Mouse (Mus musculus) B cell, adult 2 months (primary cell): ENCODE results near the gene Gpr1.

Experiments
- DNase-seq, 2 experiments: peaks; one replicate each; pipeline ENCODE4 v3.0.0; 2022

The Gpr1 gene

DNA sequence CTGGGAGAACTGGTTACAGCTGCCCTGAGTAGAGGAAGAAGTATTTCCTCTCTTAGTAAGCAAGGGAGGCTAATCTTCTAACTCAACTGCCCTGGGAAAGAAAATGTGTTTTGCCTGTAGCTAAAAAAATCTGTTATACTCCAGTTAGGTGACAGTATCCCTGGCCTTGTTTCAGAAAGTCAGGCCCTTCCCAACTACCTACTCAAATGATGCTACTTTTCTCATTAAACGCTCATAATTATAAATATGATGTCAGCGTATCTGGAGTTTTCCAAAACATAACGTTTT is at the start of gene Gpr1:
TSS of gene Gpr1 (minus strand) at position 273 of the 288 bp plus-strand sequence.
- DNase-seq, result no peak

DNA sequence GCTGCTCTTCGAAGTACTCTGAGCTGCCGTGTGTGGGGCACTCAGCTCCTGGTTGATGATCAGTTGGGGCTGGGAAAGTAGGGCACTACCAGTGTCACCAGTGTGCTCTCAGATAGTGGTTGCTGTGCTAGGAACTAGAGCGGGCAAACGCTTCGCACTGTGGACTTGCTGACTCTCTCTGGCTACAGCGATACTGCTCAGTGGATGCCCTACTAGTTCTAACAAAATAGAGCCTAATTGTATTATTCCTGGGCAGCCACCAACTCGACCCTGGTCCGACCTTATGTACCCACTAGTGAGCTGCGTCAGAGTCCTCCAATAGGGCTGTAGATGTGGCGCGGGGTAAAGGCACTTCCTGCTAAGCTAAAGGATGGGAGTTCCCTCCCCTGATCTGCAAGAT is 49.3 kb upstream of the Gpr1 start:
- DNase-seq, result no peak

DNA sequence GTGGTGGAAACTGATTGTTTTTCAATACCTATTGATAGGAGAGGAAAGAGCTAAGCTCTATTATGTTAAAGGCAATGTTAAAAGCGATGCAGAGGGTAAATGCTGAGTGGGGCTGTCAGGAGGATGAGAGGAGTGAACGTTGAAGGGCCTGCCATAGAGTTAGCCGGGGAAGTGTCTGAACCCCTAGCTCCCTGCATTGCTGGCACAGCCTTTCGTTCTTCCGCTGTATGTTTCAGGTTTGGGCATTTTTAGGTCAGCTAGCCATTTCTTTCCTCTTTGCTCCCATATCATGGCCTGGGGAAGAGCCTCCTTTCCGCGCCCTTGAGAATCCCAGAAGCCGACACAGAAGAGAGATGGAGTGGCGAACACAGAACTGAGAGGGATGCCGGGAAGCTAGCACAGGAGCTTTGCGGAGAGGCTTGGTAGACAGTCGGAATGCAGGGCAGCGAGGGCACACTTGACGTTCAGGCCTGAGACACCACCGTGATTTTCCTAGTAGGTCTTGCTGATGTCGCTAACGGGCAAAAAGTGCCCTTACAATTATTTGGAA is 46.8 kb upstream of the Gpr1 start:
- DNase-seq, result no peak

DNA sequence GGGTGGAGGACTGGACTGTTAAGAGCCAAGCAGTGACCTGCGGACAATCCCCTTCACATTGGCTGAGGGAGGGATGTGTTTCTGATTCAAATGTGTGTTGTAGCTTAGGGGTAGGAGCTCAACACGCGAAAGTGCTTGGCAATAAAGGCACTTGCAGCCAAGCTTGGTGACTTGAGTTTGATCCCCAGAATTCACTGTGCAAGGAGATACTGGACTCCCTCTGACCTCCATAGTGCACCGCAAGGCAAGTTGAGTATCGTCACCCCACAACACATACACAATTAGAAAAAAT is 46.3 kb upstream of the Gpr1 start:
- DNase-seq, result no peak

DNA sequence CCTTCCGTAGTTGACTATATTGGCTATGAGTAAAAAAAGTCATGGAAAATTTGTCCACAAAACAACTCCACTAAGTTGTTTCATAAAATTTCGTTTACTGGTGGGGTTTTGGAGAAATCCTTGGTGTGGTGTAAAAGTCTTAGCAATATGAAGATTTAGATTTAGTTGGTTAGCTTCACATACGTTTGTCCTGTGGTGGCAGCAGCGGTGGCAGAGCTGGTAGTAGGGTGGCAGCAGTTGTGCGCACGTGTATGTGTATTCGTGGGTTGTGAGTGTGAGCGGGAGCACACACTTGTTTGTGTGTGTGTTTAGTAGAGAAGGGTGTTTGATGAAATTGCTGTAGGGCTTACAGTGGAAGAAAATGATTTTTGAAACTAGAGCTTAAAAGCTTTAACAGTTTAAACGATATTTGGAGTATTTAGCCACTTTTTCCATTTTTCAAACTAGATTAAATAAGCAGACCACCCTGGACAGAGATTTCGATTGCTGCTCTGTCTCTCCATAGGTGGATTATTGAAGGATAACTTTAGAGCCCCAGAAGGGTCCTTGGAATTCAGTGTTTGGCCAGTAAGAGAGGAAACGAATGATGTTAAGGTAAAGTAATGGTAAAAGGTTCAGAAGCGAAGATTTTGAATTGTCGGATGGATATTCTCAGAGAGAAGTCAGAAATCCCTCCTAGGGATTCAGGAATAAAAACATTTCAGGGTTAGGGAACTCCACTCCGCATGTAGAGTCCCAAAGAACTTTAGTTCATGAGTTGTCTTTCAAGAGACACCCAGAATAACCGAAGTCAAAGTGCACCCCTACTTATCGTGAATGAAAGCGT is 45.8 kb upstream of the Gpr1 start:
- no peak for DNase-seq

DNA sequence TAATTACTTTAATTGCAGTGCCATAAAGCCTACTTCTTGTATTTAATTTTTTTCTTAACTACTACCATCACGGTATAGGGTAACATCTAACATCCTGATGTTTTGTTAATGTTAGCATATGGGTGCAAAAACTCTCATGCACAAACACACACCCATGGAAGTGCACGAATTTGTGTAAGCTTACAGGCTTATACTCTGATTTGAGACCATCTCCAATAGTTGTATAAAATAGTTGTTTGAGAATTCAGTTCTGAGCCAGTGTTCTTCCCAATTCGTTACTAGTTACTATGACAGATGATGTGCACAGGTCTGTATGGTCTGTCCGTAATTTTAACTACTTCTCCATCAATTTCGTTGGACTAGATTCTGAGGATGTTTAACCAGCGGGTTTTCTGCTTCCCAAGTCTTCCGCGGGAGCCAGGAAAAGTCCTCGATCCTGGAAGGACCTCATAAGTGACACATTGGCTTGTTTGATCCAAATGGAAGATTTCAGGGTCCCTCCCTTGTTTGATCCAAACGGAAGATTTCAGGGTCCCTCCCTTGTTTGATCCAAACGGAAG is 45.0 kb upstream of the Gpr1 start:
- DNase-seq, result no peak

DNA sequence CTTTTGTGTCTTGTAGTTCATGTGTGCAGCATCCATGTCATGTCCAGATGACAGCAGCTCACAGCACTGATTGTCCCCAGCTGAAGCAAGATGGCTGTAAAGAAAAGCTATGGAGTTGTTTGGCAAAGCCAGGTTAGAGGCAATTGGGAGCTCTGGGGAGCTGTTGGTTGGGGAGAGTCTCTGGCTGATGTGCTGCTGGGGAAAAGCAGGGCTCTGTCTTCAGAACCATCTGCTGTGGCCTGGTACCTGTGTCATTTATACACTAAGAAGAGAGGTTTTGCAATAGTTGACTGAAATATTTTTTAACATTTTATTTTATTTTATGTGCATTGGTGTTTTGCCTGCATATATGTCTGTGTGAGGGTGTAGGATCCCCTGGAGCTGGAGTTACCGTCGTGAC is 44.2 kb upstream of the Gpr1 start:
- no peak for DNase-seq

DNA sequence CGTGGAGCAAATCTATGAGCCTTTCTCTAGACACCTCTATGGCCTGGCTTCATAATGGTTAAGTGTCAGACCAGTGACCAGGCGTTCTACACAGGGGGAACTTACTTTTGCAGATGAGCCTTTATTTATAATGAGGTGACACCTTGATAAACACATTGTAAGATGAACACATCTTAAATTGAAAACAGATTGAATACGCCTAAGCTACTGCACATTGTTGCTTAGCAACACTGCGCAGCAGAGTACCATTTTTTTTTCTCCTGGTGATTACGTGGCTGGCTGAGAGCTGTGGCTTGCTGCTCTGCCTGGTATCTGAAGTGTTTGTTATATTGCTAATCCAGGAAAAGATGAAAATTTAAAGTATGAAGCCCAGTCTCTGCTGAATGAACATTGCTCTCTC is 41.7 kb upstream of the Gpr1 start:
- no peak for DNase-seq

DNA sequence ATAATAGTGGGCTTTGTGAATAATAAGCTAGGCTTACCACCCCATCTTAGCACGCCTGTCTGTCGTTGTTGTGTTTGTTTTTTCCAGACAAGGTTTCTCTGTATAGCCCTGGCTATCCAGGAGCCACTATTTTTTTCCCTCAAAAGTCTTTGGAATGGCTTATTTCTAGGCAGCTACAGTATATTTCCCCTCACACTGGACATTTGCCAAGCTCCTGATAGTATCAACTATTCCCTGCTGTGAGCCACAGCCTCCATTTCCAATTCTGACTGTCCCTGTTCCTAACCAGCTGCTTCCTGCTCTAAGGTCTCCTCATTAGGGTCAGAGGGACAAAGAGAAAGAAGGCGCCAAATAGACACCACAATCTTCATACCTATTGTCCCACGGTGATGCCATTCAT is 40.8 kb upstream of the Gpr1 start:
- DNase-seq, result no peak

DNA sequence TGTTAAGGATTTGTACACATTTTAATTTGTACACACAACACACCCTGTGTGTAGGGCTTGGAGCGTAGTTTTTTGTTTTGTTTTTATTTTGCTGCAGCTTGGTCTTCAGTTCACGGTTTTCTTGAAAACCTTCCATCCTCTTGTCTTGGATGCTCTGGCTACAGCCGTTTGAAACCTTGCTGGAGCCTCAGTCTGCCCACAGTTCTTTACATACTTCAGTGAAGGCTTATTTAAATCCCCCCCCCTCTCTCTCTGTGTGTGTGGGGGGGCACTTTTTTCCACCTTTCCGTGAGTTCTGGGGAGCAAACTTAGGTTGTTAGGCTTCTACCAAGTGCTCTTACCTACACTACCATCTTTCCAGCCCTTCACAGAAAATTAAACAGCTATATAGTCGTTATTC is 38.9 kb upstream of the Gpr1 start:
- DNase-seq, result no peak

DNA sequence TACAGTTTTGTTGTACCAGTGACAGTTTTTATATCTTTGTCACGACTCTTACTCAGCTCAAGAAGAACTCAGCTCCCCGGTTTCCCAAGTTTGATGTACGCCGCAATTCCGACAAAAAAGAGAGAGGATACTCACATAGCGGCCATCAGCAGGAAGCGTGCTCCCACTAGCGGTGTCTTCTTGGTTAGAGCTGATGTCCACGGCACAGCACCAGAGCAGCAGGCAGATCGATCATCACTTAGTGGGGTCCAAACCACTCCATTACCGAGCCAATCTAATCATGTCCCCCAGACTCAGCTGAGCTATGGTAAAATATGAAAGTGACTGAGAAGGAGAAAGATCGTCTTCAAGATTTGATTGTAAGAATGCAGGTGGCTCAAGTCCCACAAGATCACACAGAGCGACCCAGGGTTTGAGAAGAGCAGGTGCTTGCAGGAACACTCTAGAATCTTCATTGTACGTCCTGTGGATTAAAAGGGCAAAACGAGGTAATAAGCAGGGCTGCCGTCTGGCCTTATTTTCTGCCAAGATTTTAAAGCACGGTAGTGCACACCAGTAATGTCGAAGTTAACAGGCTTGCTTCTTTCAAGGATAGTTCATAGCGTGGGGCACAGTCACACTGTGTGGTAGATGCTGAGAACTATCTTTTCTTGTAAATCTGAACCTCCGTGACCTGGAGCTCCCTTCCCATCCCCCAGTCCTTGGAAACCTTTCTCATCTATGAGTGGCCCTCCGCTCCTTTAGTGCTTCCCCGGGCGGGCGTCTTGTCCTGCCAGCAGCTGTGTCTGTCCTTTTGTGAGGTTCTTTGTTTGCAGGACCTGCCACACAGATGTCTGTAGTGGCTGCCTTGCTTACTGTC is 38.2 kb upstream of the Gpr1 start:
- no peak for DNase-seq

DNA sequence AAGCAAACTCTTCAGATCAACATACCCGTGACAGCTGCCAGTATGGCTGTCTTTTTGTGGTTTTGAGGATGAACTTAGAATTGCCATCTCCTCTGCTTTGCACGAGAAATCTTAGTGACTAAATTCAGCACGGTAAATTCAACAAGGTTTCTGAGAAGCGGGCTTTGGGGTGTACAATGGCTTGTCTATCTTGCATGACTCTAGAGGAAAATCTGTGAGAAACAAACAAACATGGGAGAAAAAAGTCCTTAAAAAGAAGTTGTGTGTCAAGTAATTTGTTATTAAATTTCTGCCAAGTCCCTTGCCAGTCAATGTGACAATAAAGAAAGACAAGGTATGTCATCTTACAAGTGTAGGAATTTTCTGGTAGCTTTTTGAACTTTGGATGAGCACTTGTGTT is 34.9 kb upstream of the Gpr1 start:
- no peak for DNase-seq

DNA sequence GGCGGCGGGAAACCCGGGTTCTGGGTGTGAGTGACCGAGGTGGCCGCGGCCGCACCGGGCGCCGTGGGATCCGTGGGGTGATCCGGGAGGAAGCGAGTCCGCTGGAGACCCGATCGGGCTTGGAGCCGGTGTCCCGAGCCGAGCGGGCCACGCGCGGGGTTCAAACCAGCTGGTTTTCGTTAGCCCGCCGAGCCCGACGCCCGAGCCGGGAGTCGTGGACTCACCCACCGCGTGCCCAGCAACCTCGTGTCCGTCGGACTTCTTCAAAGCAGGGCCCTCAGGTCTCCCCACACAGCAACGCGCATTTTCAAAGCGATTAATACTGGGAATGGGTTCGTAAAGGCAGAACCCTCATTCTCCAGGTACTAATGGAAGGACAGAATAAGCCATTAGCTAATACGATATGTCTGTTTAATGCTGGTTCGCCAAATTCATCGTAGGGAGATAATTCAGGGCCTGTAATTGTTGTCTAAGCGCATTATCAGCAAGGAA is 34.1 kb upstream of the Gpr1 start:
- no peak for DNase-seq

DNA sequence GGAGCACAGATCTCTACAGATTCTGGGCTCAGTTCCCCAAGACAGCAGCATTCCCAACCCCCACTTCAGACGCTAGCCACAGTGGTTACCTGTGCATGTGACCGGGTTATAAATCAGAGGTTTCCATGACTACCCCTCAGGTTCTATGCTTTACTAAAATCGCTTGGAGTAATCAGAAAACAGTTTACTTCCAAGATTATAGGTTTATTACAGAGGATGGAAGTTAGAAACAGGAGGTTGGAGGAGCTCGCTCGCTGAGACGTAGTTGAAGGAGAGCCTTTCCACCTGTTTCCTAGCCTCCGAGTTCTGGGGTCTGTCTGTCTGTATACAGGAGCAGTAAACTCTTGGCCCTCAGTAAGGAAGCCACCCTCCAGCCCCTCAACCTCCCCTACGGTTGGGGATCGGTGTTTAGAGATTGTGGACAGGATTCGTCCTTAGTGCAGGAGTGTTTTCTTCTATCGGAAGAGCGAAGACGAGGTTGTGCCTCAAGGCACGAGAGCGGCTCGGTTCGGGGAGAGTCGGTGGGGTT is 33.6 kb upstream of the Gpr1 start:
- no peak for DNase-seq

DNA sequence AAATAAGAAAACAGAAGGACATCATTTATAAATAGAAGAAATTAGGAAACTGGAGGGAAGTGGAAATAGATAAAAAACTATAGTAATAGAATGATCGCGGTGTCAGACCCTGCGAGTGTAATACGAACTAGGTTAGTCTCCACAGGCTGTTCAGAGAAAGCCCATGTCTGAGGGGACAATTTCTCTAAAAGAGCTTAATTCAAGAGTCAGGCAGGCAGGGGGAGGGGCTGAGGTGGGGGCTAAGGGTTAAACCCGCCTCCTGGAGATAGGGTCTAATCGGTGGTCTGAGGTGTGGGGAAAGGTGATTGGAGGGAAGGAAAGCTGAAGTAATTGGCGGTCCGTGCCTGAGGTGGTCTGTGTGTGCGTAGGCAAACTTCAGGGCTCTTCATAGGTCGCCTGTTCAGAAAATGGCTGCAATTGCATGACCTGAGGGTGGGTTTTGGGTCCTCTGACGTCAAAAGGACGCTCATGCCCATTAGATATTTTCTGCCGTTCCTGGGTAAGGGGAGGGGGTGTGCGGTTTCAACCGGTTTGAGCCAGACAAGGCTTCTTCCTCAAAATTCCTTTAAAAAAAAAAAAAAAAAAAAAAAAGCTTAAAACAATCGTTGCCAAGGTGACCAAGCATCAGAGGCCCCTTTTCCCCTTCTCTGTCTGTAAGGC is 32.6 kb upstream of the Gpr1 start:
- DNase-seq, result no peak

DNA sequence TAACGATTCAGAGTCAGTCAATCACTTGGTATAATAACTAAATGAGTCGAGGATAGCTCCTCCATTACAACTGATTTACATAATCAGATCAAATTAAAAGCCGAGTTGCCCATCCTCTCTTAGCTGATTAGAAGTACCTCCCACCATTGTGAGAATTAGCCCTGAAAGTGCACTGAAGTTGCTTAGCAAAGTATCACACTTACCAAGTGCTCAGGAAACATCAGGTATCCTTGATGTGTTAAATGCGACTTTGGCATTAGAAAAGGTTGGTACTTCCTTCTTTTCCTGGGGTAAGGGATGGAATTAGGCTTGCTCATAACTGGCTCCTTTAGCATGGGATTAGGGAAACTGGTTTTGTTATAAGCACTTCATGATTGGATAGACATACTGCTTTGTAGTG is 29.5 kb upstream of the Gpr1 start:
- no peak for DNase-seq

DNA sequence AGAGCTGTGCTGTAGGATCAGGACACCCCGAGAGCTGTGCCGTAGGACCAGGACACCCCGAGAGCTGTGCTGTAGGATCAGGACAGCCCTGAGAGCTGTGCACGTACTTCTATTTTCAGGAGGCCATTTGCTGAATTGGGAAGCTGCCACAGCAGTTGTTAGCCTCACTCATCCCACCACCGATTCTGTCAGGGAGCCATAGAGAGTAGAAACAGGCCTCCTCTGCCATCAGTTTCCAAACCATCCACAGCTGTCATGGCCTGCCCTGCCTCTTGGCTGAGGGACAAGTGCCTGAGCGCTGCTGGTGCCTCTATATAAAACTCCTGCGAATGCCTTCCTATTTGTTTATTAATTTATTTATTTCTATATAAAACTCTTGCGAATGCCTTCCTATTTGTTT is 25.4 kb upstream of the Gpr1 start:
- DNase-seq, result no peak

DNA sequence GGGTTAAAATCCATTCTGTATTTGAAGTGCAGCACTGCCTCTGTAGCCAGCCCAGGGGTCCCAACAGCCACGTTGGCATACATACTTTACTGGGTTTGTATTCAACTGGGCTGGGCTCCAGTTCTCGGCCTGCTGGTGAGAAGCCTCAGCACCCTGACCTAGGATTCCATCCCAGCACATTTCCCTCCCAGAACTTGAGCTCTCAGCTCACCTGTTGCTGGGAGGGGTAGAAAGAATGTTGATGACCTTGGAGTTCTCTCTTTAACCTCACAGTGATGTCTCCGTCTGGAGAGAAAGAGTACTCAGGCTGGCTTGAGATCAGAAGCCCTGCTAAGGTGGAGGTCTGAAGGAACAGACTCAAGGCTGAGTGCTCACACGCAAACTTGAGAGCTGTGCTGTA is 25.0 kb upstream of the Gpr1 start:
- no peak for DNase-seq

DNA sequence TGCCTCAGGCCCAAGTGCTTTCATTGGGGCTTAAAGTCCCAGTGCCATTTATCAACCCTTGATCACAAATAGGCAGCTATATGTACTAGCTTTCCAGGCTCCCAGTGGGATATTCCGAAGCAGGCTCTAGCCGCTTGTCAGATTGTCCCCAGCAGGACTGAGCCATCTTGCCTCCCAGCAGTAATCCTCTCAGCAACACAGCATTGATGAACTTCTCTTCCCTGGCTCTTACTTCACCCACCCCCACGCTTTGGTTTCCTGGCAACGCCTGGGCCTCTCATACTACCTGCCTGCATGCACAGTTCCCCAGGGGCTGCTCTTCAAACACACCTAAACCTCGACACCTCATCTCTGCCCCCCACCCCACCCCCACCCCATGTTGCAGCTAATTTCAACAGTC is 23.0 kb upstream of the Gpr1 start:
- DNase-seq, result no peak

DNA sequence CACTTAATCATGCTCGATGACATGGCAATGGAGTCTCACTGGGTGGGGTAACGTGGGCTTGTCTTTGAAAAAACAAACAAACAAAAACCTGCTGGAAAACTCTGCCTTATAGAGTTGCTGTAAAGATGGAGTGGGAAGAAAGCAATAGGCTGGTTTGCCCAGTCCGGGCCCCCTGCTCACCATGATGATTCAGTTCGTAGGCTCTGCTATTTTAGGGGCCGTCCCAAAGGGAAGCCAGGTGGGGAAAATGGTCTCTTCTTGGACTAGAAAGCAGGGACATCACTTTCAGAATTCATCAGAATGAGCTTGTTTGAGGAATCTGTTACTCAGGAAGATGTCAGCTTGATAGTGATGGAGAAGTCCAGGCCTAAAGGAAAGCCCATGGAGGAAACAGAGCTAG is 12.9 kb upstream of the Gpr1 start:
- no peak for DNase-seq

DNA sequence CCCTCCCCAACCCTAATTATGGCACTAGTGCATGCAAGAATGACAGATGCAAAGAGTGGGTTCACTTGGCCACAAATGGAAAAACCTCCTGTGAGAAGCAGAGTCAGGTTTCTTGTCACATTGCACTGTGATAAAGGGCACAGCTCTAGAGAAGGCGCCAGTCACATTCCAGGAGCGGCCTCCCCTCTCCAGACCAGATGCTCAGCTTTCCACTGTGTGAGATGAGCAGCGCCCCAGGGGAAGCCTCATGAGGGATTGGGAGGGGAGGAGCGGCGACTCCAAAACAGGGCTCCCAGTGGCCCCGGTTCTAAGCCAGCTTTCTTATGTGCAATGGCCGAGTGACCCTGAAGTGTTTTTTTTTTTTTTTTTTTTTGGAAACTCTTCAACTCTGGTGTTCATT is 11.5 kb upstream of the Gpr1 start:
- no peak for DNase-seq

DNA sequence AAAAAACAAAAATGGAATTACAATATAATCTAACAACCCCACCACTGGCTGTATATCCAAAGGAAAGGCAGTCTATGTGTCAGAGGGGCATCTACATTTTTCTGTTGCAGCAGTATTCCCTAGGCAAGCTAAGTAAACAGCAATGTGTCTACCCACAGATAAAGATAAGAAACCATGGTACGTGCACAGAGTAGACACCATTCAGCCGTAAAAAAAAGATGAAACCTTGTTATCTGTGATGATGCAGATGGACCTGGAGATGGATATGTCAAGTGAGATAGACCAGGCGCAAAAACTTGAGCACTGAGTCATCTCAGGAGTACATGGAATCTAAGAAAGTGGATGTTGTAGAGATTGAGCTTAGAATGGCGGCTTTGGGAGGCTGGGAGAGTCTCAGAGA is 10.7 kb upstream of the Gpr1 start:
- no peak for DNase-seq

DNA sequence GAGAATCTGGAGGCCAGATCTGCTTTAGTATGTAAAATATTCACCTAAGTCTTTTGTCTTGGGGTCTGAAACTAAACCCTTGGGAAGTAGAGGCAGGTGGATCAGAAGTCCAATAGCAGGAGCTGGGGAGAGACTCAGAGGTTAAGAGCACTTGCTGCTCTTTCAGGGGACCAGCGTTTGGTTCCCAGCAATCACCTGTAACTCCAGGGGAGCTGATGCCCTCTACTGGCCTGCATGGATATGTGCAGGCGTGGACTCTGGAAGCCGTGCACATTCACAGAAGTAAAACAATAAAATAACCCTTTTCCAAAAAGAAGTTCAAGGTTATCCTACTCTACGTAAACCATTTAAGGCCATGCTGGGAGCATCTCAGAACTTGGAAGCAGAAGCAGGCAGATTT is 4.9 kb upstream of the Gpr1 start:
- no peak for DNase-seq
